Mouse (Mus musculus) bone marrow macrophage, adult 2 months (primary cell): ENCODE results near the gene Fam122a.

Experiments
- CTCF ChIP-seq: IDR thresholded peaks from 2 replicates; pipeline ENCODE4 v1.5.1; 2012; ENCODE audit warnings: low read depth, mild to moderate bottlenecking, low read length, moderate library complexity
- POLR2A ChIP-seq: IDR thresholded peaks from 2 replicates; pipeline ENCODE4 v1.6.1; 2012; ENCODE audit warnings: mild to moderate bottlenecking, low read depth, low read length, borderline replicate concordance

DNA sequence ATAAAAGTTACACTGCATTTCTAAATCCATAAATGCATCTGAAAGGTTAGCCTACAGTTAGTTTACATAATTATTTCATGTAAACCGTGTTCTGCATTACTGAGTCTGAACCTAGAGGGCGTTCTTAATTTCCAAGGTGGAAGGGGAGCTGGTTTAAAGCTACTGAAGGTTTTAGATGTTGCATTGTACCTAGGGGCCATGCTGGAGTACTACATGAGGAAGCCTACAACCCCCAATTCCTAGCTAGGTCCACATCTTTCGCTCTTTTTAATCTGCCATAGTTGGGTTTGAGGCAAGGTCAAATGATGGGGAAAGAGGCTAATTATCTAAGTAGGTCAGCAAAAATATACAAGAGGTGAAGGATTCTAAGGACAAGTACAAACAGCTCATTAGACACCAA is 25.5 kb downstream of the Fam122a start:
- TF ChIP-seq CTCF (no peak), POLR2A (no peak)
